Mouse (Mus musculus) hindbrain, embryonic 16.5 days (tissue): ENCODE measurements around the gene Kdm2b. TPM values are rescaled to one million over a fixed set of nuclear protein-coding genes. Genes with fewer than 3 reads are reported as not detected.
A peak's percentile ranks its signal among the peaks of the same experiment; 100 is the strongest.

Source experiments
- ATAC-seq: fragments of 200-750 bp; cut with Nextera tagmentation; 2 replicates; pipeline ENCODE4 v1.8.0; 2017; ENCODE audit warnings: moderate TSS enrichment, moderate library complexity
- H3K27ac ChIP-seq: fragments of 300-500 bp; sonication (generic); 2 replicates; pipeline ENCODE4 v1.5.1; 2014; ENCODE audit warnings: low read depth, mild to moderate bottlenecking, control low read depth, low read length, moderate library complexity
- H3K27me3 ChIP-seq: fragments of 300-500 bp; sonication (generic); replicated peaks from 2 replicates; pipeline ENCODE4 v1.6.1; 2014; ENCODE audit warnings: low read length; ENCODE audit not compliant: control insufficient read depth, insufficient read depth
- H3K36me3 ChIP-seq: fragments of 300-500 bp; sonication (generic); 2 replicates; pipeline ENCODE4 v1.6.1; 2014; ENCODE audit warnings: mild to moderate bottlenecking, low read length, moderate library complexity, mixed read lengths; ENCODE audit not compliant: control insufficient read depth, insufficient read depth
- H3K4me1 ChIP-seq: fragments of 300-500 bp; sonication (generic); 2 replicates; pipeline ENCODE4 v1.6.1; 2014; ENCODE audit warnings: low read depth, low read length; ENCODE audit not compliant: control insufficient read depth, insufficient read depth
- H3K4me2 ChIP-seq: fragments of 300-500 bp; sonication (generic); 2 replicates; pipeline ENCODE4 v1.6.1; 2014; ENCODE audit warnings: mild to moderate bottlenecking, low read length, control low read depth, moderate library complexity
- H3K4me3 ChIP-seq: fragments of 300-500 bp; sonication (generic); 2 replicates; pipeline ENCODE4 v1.5.1; 2014; ENCODE audit warnings: mild to moderate bottlenecking, low read length, control low read depth, moderate library complexity
- H3K9ac ChIP-seq: fragments of 300-500 bp; sonication (generic); 2 replicates; pipeline ENCODE4 v1.6.1; 2014; ENCODE audit warnings: low read depth, mild to moderate bottlenecking, control low read depth, low read length, moderate library complexity
- H3K9me3 ChIP-seq: fragments of 300-500 bp; sonication (generic); 2 replicates; pipeline ENCODE4 v1.6.1; 2014; ENCODE audit warnings: mild to moderate bottlenecking, low read length, moderate library complexity; ENCODE audit not compliant: control insufficient read depth
- WGBS: fragments of 180-500 bp; shearing (Covaris S2); extraction: QIAGEN DNeasy Blood & Tissue Kit; methylation state at CpG from one replicate; pipeline ENCODE4 v1.1.7; 2014; 5-methylcytosine and 5-hydroxymethylcytosine counted together
- polyA plus RNA-seq: library from polyadenylated mRNA; unstranded; fragments of >200 nt; fragmentation: Nextera tagmentation; extraction: Ambion mirVana; gene quantifications from 2 replicates; pipeline ENCODE4 v1.2.1, GENCODE M21; 2015

Kdm2b gene
- polyA plus RNA-seq, 1 experiment from 2014 or later: 88.8 TPM

- no peaks in the 10 kb centered on the region for H3K9me3 ChIP-seq
- H3K27me3 ChIP-seq: no peaks in the 10 kb centered on the region
- no peaks in the 10 kb centered on the region for H3K4me1 ChIP-seq
- H3K4me3 ChIP-seq: no peak overlapping the region
- WGBS: 33% methylated on average over 4 of the region's 4 CpGs
- H3K9ac ChIP-seq: no peak overlapping the region
- no peak overlapping the region for H3K27ac ChIP-seq
- H3K4me2 ChIP-seq: no peak overlapping the region
- ATAC-seq: no peak
- no peaks in the 10 kb centered on the region for H3K36me3 ChIP-seq
These were observed 21.3 kb downstream of the Kdm2b start for GRCm38 (mm10) chr5:122968322-122968721.

- H3K4me3 ChIP-seq: no peak overlapping the region
- H3K4me1 ChIP-seq: no peaks in the 10 kb centered on the region
- H3K4me2 ChIP-seq: no peak overlapping the region
- 73% methylated on average over 11 of the region's 11 CpGs for WGBS
- no peak overlapping the region for H3K9ac ChIP-seq
- no peak overlapping the region for H3K27ac ChIP-seq
- no peaks in the 10 kb centered on the region for H3K36me3 ChIP-seq
- no peaks in the 10 kb centered on the region for H3K9me3 ChIP-seq
- no peak for ATAC-seq
- no peaks in the 10 kb centered on the region for H3K27me3 ChIP-seq
These were observed 24.2 kb downstream of the Kdm2b start for GRCm38 (mm10) chr5:122965427-122965826.

- no peak for ATAC-seq
These were observed 24.8 kb downstream of the Kdm2b start for GRCm38 (mm10) chr5:122964853-122965252.

GRCm38 (mm10) chr5:122961905-122962304, 27.7 kb downstream of the Kdm2b start:
- Histone ChIP-seq H3K4me2 (no peak overlapping the region), H3K9ac (no peak overlapping the region), H3K36me3 (no peaks in the 10 kb centered on the region), H3K27me3 (no peaks in the 10 kb centered on the region), H3K27ac (no peak overlapping the region), H3K4me1 (no peaks in the 10 kb centered on the region), H3K9me3 (no peaks in the 10 kb centered on the region), H3K4me3 (no peak overlapping the region)
- ATAC-seq: no peak
- WGBS: 65% methylated on average over 3 of the region's 3 CpGs

More at GRCm38 (mm10) chr5:122964853-122965252, 24.8 kb downstream of the Kdm2b start:
- H3K4me2 ChIP-seq: no peak overlapping the region
- WGBS: 89% methylated on average over 6 of the region's 6 CpGs
- no peak overlapping the region for H3K27ac ChIP-seq
- H3K4me1 ChIP-seq: no peaks in the 10 kb centered on the region
- H3K4me3 ChIP-seq: no peak overlapping the region
- no peak overlapping the region for H3K9ac ChIP-seq
- no peaks in the 10 kb centered on the region for H3K36me3 ChIP-seq
- no peaks in the 10 kb centered on the region for H3K9me3 ChIP-seq
- no peaks in the 10 kb centered on the region for H3K27me3 ChIP-seq

- Histone ChIP-seq H3K9me3 (no peaks in the 10 kb centered on the region), H3K9ac (no peak overlapping the region), H3K27ac (no peak overlapping the region), H3K27me3 (no peaks in the 10 kb centered on the region), H3K4me1 (no peaks in the 10 kb centered on the region), H3K4me2 (no peak overlapping the region), H3K4me3 (no peak overlapping the region), H3K36me3 (no peaks in the 10 kb centered on the region)
- ATAC-seq: no peak
- 57% methylated on average over 11 of the region's 11 CpGs for WGBS
These were observed 30.2 kb downstream of the Kdm2b start for GRCm38 (mm10) chr5:122959391-122959790.

GRCm38 (mm10) chr5:122956059-122956458, 33.6 kb downstream of the Kdm2b start:
- H3K27me3 ChIP-seq: no peaks in the 10 kb centered on the region
- H3K36me3 ChIP-seq: no peaks in the 10 kb centered on the region
- no peak overlapping the region for H3K4me2 ChIP-seq
- no peak for ATAC-seq
- peaks cover 16% of the 10 kb centered on the region for H3K4me1 ChIP-seq
- H3K27ac ChIP-seq: no peak overlapping the region
- H3K9ac ChIP-seq: no peak overlapping the region
- no peaks in the 10 kb centered on the region for H3K9me3 ChIP-seq
- H3K4me3 ChIP-seq: no peak overlapping the region
- WGBS: 66% methylated on average over 3 of the region's 3 CpGs

GRCm38 (mm10) chr5:122951913-122952641, 37.5 kb downstream of the Kdm2b start:
- Histone ChIP-seq H3K36me3 (no peaks in the 10 kb centered on the region), H3K9ac (peak overlapping the region; percentile 66), H3K27ac (peak overlapping the region; percentile 71), H3K27me3 (no peaks in the 10 kb centered on the region), H3K9me3 (no peaks in the 10 kb centered on the region), H3K4me2 (peak overlapping the region; percentile 92), H3K4me1 (peaks cover 20% of the 10 kb centered on the region), H3K4me3 (peak overlapping the region; percentile 47)
- 1% methylated on average over 51 of the region's 59 CpGs for WGBS
- 0 out of 2 replicates have a peak, but pooled peaks have one; percentile 15 for ATAC-seq

GRCm38 (mm10) chr5:122951056-122951912, 38.3 kb downstream of the Kdm2b start:
- no peaks in the 10 kb centered on the region for H3K9me3 ChIP-seq
- no peaks in the 10 kb centered on the region for H3K36me3 ChIP-seq
- H3K27me3 ChIP-seq: no peaks in the 10 kb centered on the region
- H3K9ac ChIP-seq: peak overlapping the region; percentile 66
- H3K4me3 ChIP-seq: peak overlapping the region; percentile 47
- WGBS: 2% methylated on average over 30 of the region's 30 CpGs
- H3K4me1 ChIP-seq: peaks cover 20% of the 10 kb centered on the region
- peak overlapping the region; percentile 71 for H3K27ac ChIP-seq
- peak; percentile 32 for ATAC-seq
- peak overlapping the region; percentile 92 for H3K4me2 ChIP-seq

- H3K4me1 ChIP-seq: peaks cover 20% of the 10 kb centered on the region
- ATAC-seq: peak; percentile 96
- no peaks in the 10 kb centered on the region for H3K27me3 ChIP-seq
- peak overlapping the region; percentile 92 for H3K4me2 ChIP-seq
- peak overlapping the region; percentile 47 for H3K4me3 ChIP-seq
- peak overlapping the region; percentile 31 for H3K27ac ChIP-seq
- H3K36me3 ChIP-seq: no peaks in the 10 kb centered on the region
- 16% methylated on average over 21 of the region's 23 CpGs for WGBS
- peak overlapping the region; percentile 66 for H3K9ac ChIP-seq
- H3K9me3 ChIP-seq: no peaks in the 10 kb centered on the region
These were observed 39.2 kb downstream of the Kdm2b start for GRCm38 (mm10) chr5:122950329-122950953.
